Mouse (Mus musculus) stomach, postnatal 0 days (tissue): ENCODE data around the gene 4932438H23Rik.

Experiments used
- CTCF ChIP-seq: IDR thresholded peaks from 2 replicates; pipeline ENCODE4 v1.5.1; 2016; ENCODE audit warnings: antibody characterized with exemption, low read depth, mild to moderate bottlenecking, moderate library complexity
- EP300 ChIP-seq: optimal IDR thresholded peaks from 2 replicates; pipeline ENCODE3; 2016; ENCODE audit warnings: antibody characterized with exemption

- no peak for TF ChIP-seq CTCF
- no peak for TF ChIP-seq EP300
Measured at GRCm38 (mm10) chr16:91064583-91065365, 30.1 kb downstream of the 4932438H23Rik start.
